Mouse (Mus musculus) cerebellum, adult 9-10 months (tissue): ENCODE measurements around the gene Fthl17d.
A peak's percentile ranks its signal among the peaks of the same experiment; 100 is the strongest.
"Not testable (repeated sequence)": the region's sequence is repeated elsewhere in the genome, so short reads cannot be mapped to it uniquely, and the experiment has no call there.

Experiments
- DNase-seq: peaks from one replicate; pipeline ENCODE4 v3.0.0; 2022

The Fthl17d gene

DNA sequence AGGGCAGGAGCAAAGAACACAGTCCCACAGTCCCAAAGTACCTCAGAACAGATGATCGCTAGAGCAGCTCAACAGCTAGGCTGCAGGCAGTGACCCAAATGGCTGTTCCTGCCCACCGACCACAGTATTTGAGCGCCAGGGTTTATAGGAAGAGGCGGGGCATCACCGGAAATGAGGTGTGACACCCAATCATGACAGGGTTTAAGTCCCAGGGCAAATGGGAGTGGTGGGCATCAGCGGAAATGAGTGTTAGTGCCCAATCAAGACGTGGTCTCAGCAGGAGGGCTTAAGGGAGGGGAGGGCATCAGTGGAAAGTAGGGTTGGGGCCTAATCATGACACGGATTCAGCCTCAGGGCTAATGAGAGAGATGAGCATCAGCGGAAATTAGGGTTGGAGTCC is at the start of gene Fthl17d:
Gene Fthl17d (minus strand): TSS at position 101 of the 400 bp plus-strand sequence.
- DNase-seq, result not testable (repeated sequence)

- not testable (repeated sequence) for DNase-seq
Observed at GRCm38 (mm10) chrX:9033193-9033592, 46.6 kb upstream of the Fthl17d start, which contains the start of gene Fthl17e. TSS of gene Fthl17e (plus strand) at chrX:9033493.

DNA sequence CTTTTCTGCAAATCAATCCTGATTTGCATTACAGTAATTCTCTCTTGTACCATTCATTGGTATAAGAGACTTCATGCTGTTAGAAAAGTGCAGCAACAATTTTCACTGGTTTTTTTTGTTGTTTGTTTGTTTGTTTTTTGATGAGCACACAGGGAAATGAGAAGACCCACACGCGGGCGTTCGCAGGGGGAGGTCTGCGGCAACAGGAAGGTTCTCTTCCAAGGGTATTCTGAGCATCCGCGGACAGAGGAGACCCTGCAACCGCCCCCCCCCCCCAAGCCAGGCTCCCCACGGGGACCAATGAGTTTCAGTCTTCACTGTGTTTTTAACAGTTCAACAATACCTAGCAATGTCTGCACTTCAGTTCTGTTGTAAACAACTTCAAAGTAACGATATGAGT is 32.9 kb upstream of the Fthl17d start:
- DNase-seq, result no peak

DNA sequence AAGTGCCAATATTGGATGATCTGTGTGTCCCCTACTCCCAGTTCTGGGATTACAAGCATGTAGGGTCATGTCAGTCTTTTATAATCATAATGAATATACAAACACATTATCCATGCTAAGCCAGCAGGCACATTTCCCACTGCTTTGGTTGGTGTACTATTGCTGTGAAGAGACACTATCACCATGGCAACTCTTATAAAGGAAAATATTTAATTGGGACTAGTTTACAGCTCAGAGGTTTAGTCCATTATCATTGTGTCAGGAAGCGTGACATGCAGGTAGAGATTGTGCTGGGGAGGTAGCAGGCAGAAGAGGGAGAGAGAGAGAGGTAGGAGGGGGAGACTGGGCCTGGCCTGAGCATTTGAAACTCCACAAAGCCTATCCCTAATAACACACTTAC is 29.5 kb upstream of the Fthl17d start:
- DNase-seq, result no peak

DNA sequence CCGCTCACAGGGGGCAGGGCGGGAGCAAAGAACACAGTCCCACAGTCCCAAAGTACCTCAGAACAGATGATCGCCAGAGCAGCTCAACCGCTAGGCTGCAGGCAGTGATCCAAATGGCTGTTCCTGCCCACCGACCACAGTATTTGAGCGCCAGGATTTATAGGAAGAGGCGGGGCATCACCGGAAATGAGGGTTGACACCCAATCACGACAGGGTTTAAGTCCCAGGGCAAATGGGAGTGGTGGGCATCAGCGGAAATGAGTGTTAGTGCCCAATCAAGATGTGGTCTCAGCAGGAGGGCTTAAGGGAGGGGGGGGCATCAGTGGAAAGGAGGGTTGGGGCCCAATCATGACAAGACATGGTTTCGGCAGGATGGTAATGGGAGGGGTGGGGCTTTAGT is 10.1 kb downstream of the Fthl17d start, which contains the start of gene Fthl17c:
Gene Fthl17c (minus strand): TSS at position 101 of the 400 bp plus-strand sequence.
- not testable (repeated sequence) for DNase-seq

GRCm38 (mm10) chrX:8964618-8965017 is 21.9 kb downstream of the Fthl17d start:
- not testable (repeated sequence) for DNase-seq

DNA sequence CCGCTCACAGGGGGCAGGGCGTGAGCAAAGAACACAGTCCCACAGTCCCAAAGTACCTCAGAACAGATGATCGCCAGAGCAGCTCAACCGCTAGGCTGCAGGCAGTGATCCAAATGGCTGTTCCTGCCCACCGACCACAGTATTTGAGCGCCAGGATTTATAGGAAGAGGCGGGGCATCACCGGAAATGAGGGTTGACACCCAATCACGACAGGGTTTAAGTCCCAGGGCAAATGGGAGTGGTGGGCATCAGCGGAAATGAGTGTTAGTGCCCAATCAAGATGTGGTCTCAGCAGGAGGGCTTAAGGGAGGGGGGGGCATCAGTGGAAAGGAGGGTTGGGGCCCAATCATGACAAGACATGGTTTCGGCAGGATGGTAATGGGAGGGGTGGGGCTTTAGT is 23.7 kb downstream of the Fthl17d start, which contains the start of gene Fthl17b:
Gene Fthl17b (minus strand): TSS at position 101 of the 400 bp plus-strand sequence.
- DNase-seq, result not testable (repeated sequence)

GRCm38 (mm10) chrX:8948130-8948805 is 38.3 kb downstream of the Fthl17d start:
- peak; percentile 84 for DNase-seq

GRCm38 (mm10) chrX:8944041-8944440 is 42.5 kb downstream of the Fthl17d start:
- no peak for DNase-seq
